Mouse (Mus musculus) intestine, embryonic 14.5 days (tissue): ENCODE measurements around the gene Pdzd2. TPM values are rescaled to one million over a fixed set of nuclear protein-coding genes. Genes with fewer than 3 reads are reported as not detected.

Source experiments
- ATAC-seq: fragments of 200-750 bp; cut with Nextera tagmentation; replicated peaks from 2 replicates; pipeline ENCODE4 v1.8.0; 2017; ENCODE audit warnings: low read depth, moderate number of reproducible peaks, moderate TSS enrichment, moderate library complexity; ENCODE audit not compliant: low FRiP score, low TSS enrichment
- DNase-seq: peaks from one replicate; pipeline ENCODE4 v3.0.0-alpha.2; 2018; ENCODE audit warnings: low spot score
- H3K27ac ChIP-seq: fragments of 300-500 bp; sonication (generic); 2 replicates; pipeline ENCODE4 v1.5.1; 2014; ENCODE audit warnings: low read depth, mild to moderate bottlenecking, control low read depth
- H3K27me3 ChIP-seq: fragments of 300-500 bp; sonication (generic); replicated peaks from 2 replicates; pipeline ENCODE4 v1.6.1; 2014; ENCODE audit warnings: low read length, control low read depth; ENCODE audit not compliant: control insufficient read depth, insufficient read depth
- H3K36me3 ChIP-seq: fragments of 300-500 bp; sonication (generic); 2 replicates; pipeline ENCODE4 v1.6.1; 2014; ENCODE audit warnings: low read length, control low read depth; ENCODE audit not compliant: control insufficient read depth, insufficient read depth
- H3K4me1 ChIP-seq: fragments of 300-500 bp; sonication (generic); replicated peaks from 2 replicates; pipeline ENCODE4 v1.6.1; 2014; ENCODE audit warnings: low read length, control low read depth, mixed read lengths; ENCODE audit not compliant: control insufficient read depth, insufficient read depth
- H3K4me2 ChIP-seq: fragments of 300-500 bp; sonication (generic); 2 replicates; pipeline ENCODE4 v1.6.1; 2014; ENCODE audit warnings: low read length
- H3K4me3 ChIP-seq: fragments of 300-500 bp; sonication (generic); 2 replicates; pipeline ENCODE4 v1.5.1; 2014; ENCODE audit warnings: low read depth, low read length, control low read depth, mixed read lengths
- H3K9ac ChIP-seq: fragments of 300-500 bp; sonication (generic); 2 replicates; pipeline ENCODE4 v1.6.1; 2014; ENCODE audit warnings: mild to moderate bottlenecking, low read length
- H3K9me3 ChIP-seq: fragments of 300-500 bp; sonication (generic); 2 replicates; pipeline ENCODE4 v1.6.1; 2016; ENCODE audit warnings: low read length, control low read depth; ENCODE audit not compliant: control insufficient read depth
- WGBS: fragments of 180-500 bp; shearing (Covaris S2); extraction: QIAGEN DNeasy Blood & Tissue Kit; methylation state at CpG from one replicate; pipeline ENCODE4 v1.1.7; 2014; 5-methylcytosine and 5-hydroxymethylcytosine counted together
- polyA plus RNA-seq: library from polyadenylated mRNA; unstranded; fragments of >200 nt; fragmentation: Nextera tagmentation; extraction: Ambion mirVana; gene quantifications from 2 replicates; pipeline ENCODE4 v1.2.1, GENCODE M21; 2014

The Pdzd2 gene
- polyA plus RNA-seq, 1 experiment from 2014 or later, result 16.2 TPM

- H3K27ac ChIP-seq, result no peak overlapping the region
- H3K27me3 ChIP-seq, result no peaks in the 10 kb centered on the region
- H3K4me2 ChIP-seq, result peak overlapping the region; percentile 51
- DNase-seq (no peak), ATAC-seq (no peak)
- 68% methylated on average over 18 of the region's 18 CpGs for WGBS
- H3K4me1 ChIP-seq, result peaks cover 8% of the 10 kb centered on the region
- H3K4me3 ChIP-seq, result peak overlapping the region; percentile 18
- peak overlapping the region; percentile 27; the same call in 1 of the 2 replicates for H3K9ac ChIP-seq
- no peaks in the 10 kb centered on the region for H3K9me3 ChIP-seq
- no peaks in the 10 kb centered on the region for H3K36me3 ChIP-seq
These were observed 364.8 kb downstream of the Pdzd2 start for GRCm38 (mm10) chr15:12374916-12375315.

- Histone ChIP-seq H3K4me3 (no peak overlapping the region), H3K27ac (no peak overlapping the region), H3K4me1 (peaks cover 8% of the 10 kb centered on the region), H3K27me3 (no peaks in the 10 kb centered on the region), H3K9ac (no peak overlapping the region), H3K36me3 (no peaks in the 10 kb centered on the region), H3K4me2 (no peak overlapping the region), H3K9me3 (no peaks in the 10 kb centered on the region)
- WGBS, result 82% methylated on average over 6 of the region's 6 CpGs
- ATAC-seq (no peak), DNase-seq (no peak)
These were observed 365.8 kb downstream of the Pdzd2 start for GRCm38 (mm10) chr15:12373918-12374317.

- no peaks in the 10 kb centered on the region for H3K27me3 ChIP-seq
- H3K9me3 ChIP-seq, result no peaks in the 10 kb centered on the region
- DNase-seq (no peak), ATAC-seq (no peak)
- H3K4me2 ChIP-seq, result no peak overlapping the region
- H3K4me3 ChIP-seq, result no peak overlapping the region
- WGBS, result 83% methylated on average over 14 of the region's 14 CpGs
- peaks cover 8% of the 10 kb centered on the region for H3K4me1 ChIP-seq
- no peak overlapping the region for H3K9ac ChIP-seq
- no peak overlapping the region for H3K27ac ChIP-seq
- H3K36me3 ChIP-seq, result no peaks in the 10 kb centered on the region
These were observed 366.2 kb downstream of the Pdzd2 start for GRCm38 (mm10) chr15:12373496-12373895.

GRCm38 (mm10) chr15:12371183-12371582 lies 368.5 kb downstream of the Pdzd2 start:
- no peak overlapping the region for H3K9ac ChIP-seq
- H3K4me2 ChIP-seq, result no peak overlapping the region
- H3K27ac ChIP-seq, result no peak overlapping the region
- WGBS, result 8% methylated on average over 8 of the region's 8 CpGs
- no peaks in the 10 kb centered on the region for H3K27me3 ChIP-seq
- H3K36me3 ChIP-seq, result no peaks in the 10 kb centered on the region
- peak; percentile 18; the same call in 1 of the 2 replicates for ATAC-seq
- H3K9me3 ChIP-seq, result no peaks in the 10 kb centered on the region
- H3K4me3 ChIP-seq, result no peak overlapping the region
- peak; percentile 77 for DNase-seq
- H3K4me1 ChIP-seq, result peaks cover 8% of the 10 kb centered on the region

- H3K36me3 ChIP-seq, result no peaks in the 10 kb centered on the region
- no peak for ATAC-seq
- no peak overlapping the region for H3K9ac ChIP-seq
- no peak overlapping the region for H3K4me2 ChIP-seq
- no peak overlapping the region for H3K4me3 ChIP-seq
- 97% methylated on average over 3 of the region's 3 CpGs for WGBS
- H3K27ac ChIP-seq, result no peak overlapping the region
- DNase-seq, result no peak
- no peaks in the 10 kb centered on the region for H3K9me3 ChIP-seq
- H3K4me1 ChIP-seq, result peaks cover 5% of the 10 kb centered on the region
- H3K27me3 ChIP-seq, result no peaks in the 10 kb centered on the region
These were observed 369.6 kb downstream of the Pdzd2 start for GRCm38 (mm10) chr15:12370096-12370495.

GRCm38 (mm10) chr15:12368850-12369249 lies 370.9 kb downstream of the Pdzd2 start:
- Histone ChIP-seq H3K4me2 (no peak overlapping the region), H3K4me1 (peaks cover 5% of the 10 kb centered on the region), H3K4me3 (no peak overlapping the region), H3K27ac (no peak overlapping the region), H3K9me3 (no peaks in the 10 kb centered on the region), H3K36me3 (no peaks in the 10 kb centered on the region), H3K9ac (no peak overlapping the region), H3K27me3 (no peaks in the 10 kb centered on the region)
- WGBS, result 80% methylated on average over 4 of the region's 4 CpGs
- no peak for ATAC-seq
- no peak for DNase-seq

- Histone ChIP-seq H3K27me3 (no peaks in the 10 kb centered on the region), H3K4me3 (no peak overlapping the region), H3K36me3 (no peaks in the 10 kb centered on the region), H3K4me2 (no peak overlapping the region), H3K4me1 (peaks cover 5% of the 10 kb centered on the region), H3K9ac (no peak overlapping the region), H3K27ac (no peak overlapping the region), H3K9me3 (no peaks in the 10 kb centered on the region)
- WGBS, result 88% methylated on average over 11 of the region's 11 CpGs
- DNase-seq (no peak), ATAC-seq (no peak)
These were observed 371.4 kb downstream of the Pdzd2 start for GRCm38 (mm10) chr15:12368357-12368756.

- DNase-seq, result no peak
- H3K4me1 ChIP-seq, result peaks cover 5% of the 10 kb centered on the region
- ATAC-seq, result peak; percentile 84
- no peaks in the 10 kb centered on the region for H3K9me3 ChIP-seq
- H3K36me3 ChIP-seq, result 0 out of 2 replicates have a peak, but pooled peaks cover under 1% of the 10 kb centered on the region
- H3K9ac ChIP-seq, result no peak overlapping the region
- H3K4me3 ChIP-seq, result no peak overlapping the region
- WGBS, result 54% methylated on average over 13 of the region's 13 CpGs
- H3K4me2 ChIP-seq, result no peak overlapping the region
- H3K27me3 ChIP-seq, result no peaks in the 10 kb centered on the region
- H3K27ac ChIP-seq, result no peak overlapping the region; the same call in 1 of the 2 replicates
These were observed 372.2 kb downstream of the Pdzd2 start for GRCm38 (mm10) chr15:12367306-12368080.
